Mouse (Mus musculus): ENCODE measurements around the gene Lrmda. TPM values are rescaled to one million over a fixed set of nuclear protein-coding genes. Genes with fewer than 3 reads are reported as not detected.

The Lrmda gene
- polyA plus RNA-seq, 1 experiment from 2014 or later: 1.8 TPM

DNA sequence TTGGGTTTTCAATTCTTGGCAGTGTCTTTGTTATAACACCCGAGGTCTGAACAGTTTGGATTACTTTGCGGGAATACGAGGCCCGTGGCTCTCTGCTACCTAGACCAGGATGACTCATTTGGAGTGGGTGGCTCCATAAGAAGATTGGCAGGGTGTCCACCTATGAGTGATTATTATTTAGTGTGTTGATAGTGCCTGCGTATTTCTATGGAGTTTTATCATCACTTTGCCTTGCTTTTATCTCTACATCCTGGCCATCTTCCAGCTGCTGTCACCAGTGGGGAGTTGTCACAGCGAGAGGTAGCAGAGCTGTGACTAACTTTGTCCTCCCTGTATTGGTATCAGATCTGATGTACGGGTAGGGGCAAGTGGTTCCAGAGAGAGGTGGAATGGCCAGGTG, 393.7 kb downstream of the Lrmda start:
- Histone ChIP-seq H3K9me3 (ENCODE audit: control insufficient read depth) (0 out of 2 replicates have a peak, but pooled peaks cover 3% of the 10 kb centered on the region), H3K9ac (ENCODE audit: low read depth, low read length) (no peak overlapping the region), H3K36me3 (ENCODE audit: control insufficient read depth, insufficient read depth) (no peaks in the 10 kb centered on the region), H3K4me3 (ENCODE audit: low read depth, low read length) (no peak overlapping the region), H3K4me2 (replicated peaks; ENCODE audit: low read depth) (no peak overlapping the region), H3K4me1 (replicated peaks; ENCODE audit: control insufficient read depth, insufficient read depth, low read length) (no peaks in the 10 kb centered on the region), H3K27ac (ENCODE audit: low read depth, low read length) (no peak overlapping the region), H3K27me3 (replicated peaks; ENCODE audit: control insufficient read depth, insufficient read depth, low read length) (no peaks in the 10 kb centered on the region)
- ATAC-seq: no peak
- TF ChIP-seq CTCF (IDR thresholded peaks at IDR 0.05; ENCODE audit: low read depth): no peak
- 47% methylated on average over 7 of the region's 7 CpGs for whole genome bisulfite sequencing

DNA sequence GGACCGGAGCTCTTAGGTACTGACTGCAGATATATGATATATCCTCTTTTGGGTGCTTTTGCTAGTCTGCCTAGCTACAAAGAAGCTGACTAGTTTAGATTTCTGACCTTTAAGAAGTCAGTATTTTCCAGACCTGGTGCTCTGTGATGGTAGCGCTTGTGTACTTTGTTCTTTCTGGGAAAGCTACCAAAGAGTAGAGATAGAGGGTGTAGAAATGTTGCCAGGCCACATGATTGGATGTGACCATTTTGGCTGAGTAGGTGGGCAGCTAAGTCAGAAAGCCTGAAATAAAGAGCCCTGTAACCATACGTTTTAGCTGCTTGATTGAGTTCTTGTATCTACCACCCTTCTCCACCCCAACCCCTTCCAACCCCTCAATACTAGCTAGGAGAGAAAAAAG, 398.2 kb downstream of the Lrmda start:
- no peaks in the 10 kb centered on the region for H3K36me3 ChIP-seq (ENCODE audit: control insufficient read depth, insufficient read depth)
- H3K4me2 ChIP-seq (replicated peaks; ENCODE audit: low read depth): no peak overlapping the region
- 88% methylated on average over 3 of the region's 3 CpGs for WGBS
- H3K9ac ChIP-seq (ENCODE audit: low read depth, low read length): no peak overlapping the region
- no peaks in the 10 kb centered on the region for H3K27me3 ChIP-seq (replicated peaks; ENCODE audit: control insufficient read depth, insufficient read depth, low read length)
- no peak overlapping the region for H3K4me3 ChIP-seq (ENCODE audit: low read depth, low read length)
- H3K4me1 ChIP-seq (replicated peaks; ENCODE audit: control insufficient read depth, insufficient read depth, low read length): 0 out of 2 replicates have a peak, but pooled peaks cover 4% of the 10 kb centered on the region
- no peak overlapping the region for H3K27ac ChIP-seq (ENCODE audit: low read depth, low read length)
- no peak for TF ChIP-seq CTCF (IDR thresholded peaks at IDR 0.05; ENCODE audit: low read depth)
- H3K9me3 ChIP-seq (ENCODE audit: control insufficient read depth): 0 out of 2 replicates have a peak, but pooled peaks cover 3% of the 10 kb centered on the region
- ATAC-seq: no peak

DNA sequence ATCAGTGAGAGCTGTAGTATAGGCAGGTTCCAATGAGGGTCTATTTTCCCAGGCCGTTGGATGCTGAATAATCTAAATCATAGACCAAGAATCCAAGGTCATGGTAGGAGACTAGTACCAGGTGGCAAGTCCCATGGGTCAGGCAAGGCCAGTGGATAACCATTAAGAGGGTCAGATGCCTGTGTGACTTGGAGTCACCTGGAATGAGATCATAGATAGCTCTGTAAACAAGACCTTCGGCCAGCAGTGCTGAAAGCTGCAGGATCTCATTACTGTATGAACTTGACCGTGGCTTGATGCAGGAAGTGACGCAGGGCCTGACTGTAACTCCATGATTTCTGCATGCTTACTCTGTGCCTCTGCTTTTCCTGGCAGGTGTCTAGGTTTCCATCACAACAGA, 402.2 kb downstream of the Lrmda start:
- TF ChIP-seq CTCF (IDR thresholded peaks at IDR 0.05; ENCODE audit: low read depth): no peak
- H3K36me3 ChIP-seq (ENCODE audit: control insufficient read depth, insufficient read depth): no peaks in the 10 kb centered on the region
- H3K4me1 ChIP-seq (replicated peaks; ENCODE audit: control insufficient read depth, insufficient read depth, low read length): 0 out of 2 replicates have a peak, but pooled peaks cover 4% of the 10 kb centered on the region
- 0 out of 2 replicates have a peak, but pooled peaks cover 3% of the 10 kb centered on the region for H3K9me3 ChIP-seq (ENCODE audit: control insufficient read depth)
- no peak overlapping the region for H3K9ac ChIP-seq (ENCODE audit: low read depth, low read length)
- no peak overlapping the region for H3K4me2 ChIP-seq (replicated peaks; ENCODE audit: low read depth)
- no peak overlapping the region for H3K27ac ChIP-seq (ENCODE audit: low read depth, low read length)
- WGBS: 42% methylated on average over 4 of the region's 4 CpGs
- H3K4me3 ChIP-seq (ENCODE audit: low read depth, low read length): no peak overlapping the region
- H3K27me3 ChIP-seq (replicated peaks; ENCODE audit: control insufficient read depth, insufficient read depth, low read length): no peaks in the 10 kb centered on the region
- peak; percentile 89 for ATAC-seq

- no peaks in the 10 kb centered on the region for H3K27me3 ChIP-seq (replicated peaks; ENCODE audit: control insufficient read depth, insufficient read depth, low read length)
- H3K36me3 ChIP-seq (ENCODE audit: control insufficient read depth, insufficient read depth): no peaks in the 10 kb centered on the region
- no peak overlapping the region for H3K9ac ChIP-seq (ENCODE audit: low read depth, low read length)
- no peak overlapping the region for H3K4me3 ChIP-seq (ENCODE audit: low read depth, low read length)
- H3K4me2 ChIP-seq (replicated peaks; ENCODE audit: low read depth): no peak overlapping the region
- 90% methylated on average over 7 of the region's 7 CpGs for WGBS
- no peaks in the 10 kb centered on the region for H3K9me3 ChIP-seq (ENCODE audit: control insufficient read depth)
- ATAC-seq: no peak
- H3K4me1 ChIP-seq (replicated peaks; ENCODE audit: control insufficient read depth, insufficient read depth, low read length): no peaks in the 10 kb centered on the region
- TF ChIP-seq CTCF (IDR thresholded peaks at IDR 0.05; ENCODE audit: low read depth): no peak
- no peak overlapping the region for H3K27ac ChIP-seq (ENCODE audit: low read depth, low read length)
Measured at GRCm38 (mm10) chr14:22425018-22425534, 405.6 kb downstream of the Lrmda start.

DNA sequence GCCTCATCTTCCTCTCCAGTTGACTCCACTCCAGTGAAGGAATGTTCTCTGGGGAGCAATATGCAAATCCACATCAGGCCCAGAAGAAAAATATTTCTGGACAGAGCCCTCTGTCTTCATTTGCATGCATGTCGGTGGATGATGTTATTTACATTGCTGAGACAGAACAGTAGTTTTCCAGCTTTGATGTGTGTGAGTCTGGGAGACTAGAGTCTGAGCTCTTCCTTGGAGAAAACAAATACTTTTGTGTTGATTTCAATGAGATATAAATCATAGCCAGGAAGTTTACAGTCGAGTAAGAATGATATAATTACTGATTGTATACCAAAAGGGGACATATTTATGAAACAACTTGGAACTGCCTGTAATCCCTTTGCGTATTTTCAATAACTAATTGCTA, 415.9 kb downstream of the Lrmda start:
- 42% methylated on average over 3 of the region's 3 CpGs for WGBS
- Histone ChIP-seq H3K9me3 (ENCODE audit: control insufficient read depth) (no peaks in the 10 kb centered on the region), H3K4me3 (ENCODE audit: low read depth, low read length) (no peak overlapping the region), H3K27me3 (replicated peaks; ENCODE audit: control insufficient read depth, insufficient read depth, low read length) (no peaks in the 10 kb centered on the region), H3K9ac (ENCODE audit: low read depth, low read length) (no peak overlapping the region), H3K4me2 (replicated peaks; ENCODE audit: low read depth) (no peak overlapping the region), H3K4me1 (replicated peaks; ENCODE audit: control insufficient read depth, insufficient read depth, low read length) (no peaks in the 10 kb centered on the region), H3K27ac (ENCODE audit: low read depth, low read length) (no peak overlapping the region), H3K36me3 (ENCODE audit: control insufficient read depth, insufficient read depth) (no peaks in the 10 kb centered on the region)
- ATAC-seq: no peak
- no peak for TF ChIP-seq CTCF (IDR thresholded peaks at IDR 0.05; ENCODE audit: low read depth)

DNA sequence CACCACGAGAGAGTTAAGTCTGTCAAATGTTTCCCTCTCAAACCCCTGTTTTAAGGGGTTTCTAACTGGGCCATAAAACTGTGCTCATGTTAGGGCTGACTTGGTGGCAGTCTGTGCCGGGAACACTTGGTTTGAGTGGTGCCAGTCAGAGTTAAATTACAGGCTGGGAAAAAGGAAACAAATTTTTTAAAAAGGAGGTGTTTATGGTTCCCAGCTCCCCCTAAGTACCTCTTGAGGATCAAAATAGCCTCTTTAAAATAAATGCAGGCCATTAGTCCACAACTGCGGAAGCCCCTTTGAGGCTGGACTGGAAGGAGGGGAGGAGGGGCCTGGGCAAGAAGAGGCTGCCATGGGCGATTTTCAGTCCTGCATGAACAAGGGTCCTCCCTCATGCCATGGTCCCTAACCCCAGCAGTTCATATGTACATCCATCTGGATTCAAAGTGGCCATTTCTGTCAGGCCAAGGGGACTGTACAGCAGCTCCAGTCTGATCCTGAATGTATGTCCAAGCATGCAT, 416.4 kb downstream of the Lrmda start:
- 47% methylated on average over 4 of the region's 4 CpGs for WGBS
- Histone ChIP-seq H3K4me1 (replicated peaks; ENCODE audit: control insufficient read depth, insufficient read depth, low read length) (no peaks in the 10 kb centered on the region), H3K27me3 (replicated peaks; ENCODE audit: control insufficient read depth, insufficient read depth, low read length) (no peaks in the 10 kb centered on the region), H3K27ac (ENCODE audit: low read depth, low read length) (no peak overlapping the region), H3K4me2 (replicated peaks; ENCODE audit: low read depth) (no peak overlapping the region), H3K9ac (ENCODE audit: low read depth, low read length) (no peak overlapping the region), H3K4me3 (ENCODE audit: low read depth, low read length) (no peak overlapping the region), H3K36me3 (ENCODE audit: control insufficient read depth, insufficient read depth) (no peaks in the 10 kb centered on the region), H3K9me3 (ENCODE audit: control insufficient read depth) (no peaks in the 10 kb centered on the region)
- TF ChIP-seq CTCF (IDR thresholded peaks at IDR 0.05; ENCODE audit: low read depth): no peak
- no peak for ATAC-seq

All from intestine, postnatal 0 days (tissue).